Mouse (Mus musculus) liver, embryonic 13.5 days (tissue): Measurements from ENCODE around the gene Gm3317. TPM values are rescaled to one million over a fixed set of nuclear protein-coding genes. Genes with fewer than 3 reads are reported as not detected.
"Not testable (repeated sequence)": the region's sequence is repeated elsewhere in the genome, so short reads cannot be mapped to it uniquely, and the experiment has no call there.

Experiments used
- ATAC-seq: fragments of 200-750 bp; cut with Nextera tagmentation; 2 replicates; pipeline ENCODE4 v1.8.0; 2017; ENCODE audit warnings: low read depth, mild to moderate bottlenecking, moderate number of reproducible peaks, moderate library complexity
- DNase-seq: peaks from one replicate; pipeline ENCODE4 v3.0.0; 2022
- H3K27ac ChIP-seq: fragments of 300-500 bp; sonication (generic); 2 replicates; pipeline ENCODE4 v1.5.1; 2015; ENCODE audit warnings: moderate library complexity, mild to moderate bottlenecking, inconsistent platforms
- H3K27me3 ChIP-seq: fragments of 300-500 bp; sonication (generic); 2 replicates; pipeline ENCODE4 v1.6.1; 2015; ENCODE audit warnings: mild to moderate bottlenecking, inconsistent platforms
- H3K36me3 ChIP-seq: fragments of 300-500 bp; sonication (generic); 2 replicates; pipeline ENCODE4 v1.6.1; 2015; ENCODE audit warnings: mild to moderate bottlenecking, inconsistent platforms
- H3K4me1 ChIP-seq: fragments of 300-500 bp; sonication (generic); replicated peaks from 2 replicates; pipeline ENCODE4 v1.6.1; 2015; ENCODE audit warnings: inconsistent platforms
- H3K4me2 ChIP-seq: fragments of 300-500 bp; sonication (generic); 2 replicates; pipeline ENCODE4 v1.6.1; 2015; ENCODE audit warnings: inconsistent platforms, mild to moderate bottlenecking, moderate library complexity
- H3K4me3 ChIP-seq: fragments of 300-500 bp; sonication (generic); replicated peaks from 2 replicates; pipeline ENCODE4 v1.5.1; 2015; ENCODE audit warnings: mild to moderate bottlenecking, inconsistent platforms
- H3K9ac ChIP-seq: fragments of 300-500 bp; sonication (generic); 2 replicates; pipeline ENCODE4 v1.6.1; 2015; ENCODE audit warnings: mild to moderate bottlenecking, inconsistent platforms
- H3K9me3 ChIP-seq: fragments of 300-500 bp; sonication (generic); replicated peaks from 2 replicates; pipeline ENCODE4 v1.6.1; 2016; ENCODE audit warnings: inconsistent platforms
- WGBS: fragments of 180-500 bp; shearing (Covaris S2); methylation state at CpG from one replicate; pipeline ENCODE4 v1.1.7; 2015; ENCODE audit not compliant: insufficient replicate concordance; 5-methylcytosine and 5-hydroxymethylcytosine counted together
- polyA plus RNA-seq: library from polyadenylated mRNA; unstranded; fragments of >200 nt; fragmentation: Nextera tagmentation; extraction: Ambion mirVana; gene quantifications from 2 replicates; pipeline ENCODE4 v1.2.1, GENCODE M21; 2015

The Gm3317 gene
- not detected in 2 replicates for polyA plus RNA-seq

- H3K4me1 ChIP-seq, H3K9me3 ChIP-seq, H3K27ac ChIP-seq, H3K36me3 ChIP-seq, H3K9ac ChIP-seq, DNase-seq, H3K27me3 ChIP-seq, ATAC-seq, H3K4me2 ChIP-seq, H3K4me3 ChIP-seq: not testable (repeated sequence)
- no CpG with 5 or more reads among the region's 1 CpGs for WGBS
Observed at GRCm38 (mm10) chr14:5164235-5164634, at the start of gene Gm3317. Gene Gm3317, plus strand, starts transcription at chr14:5164535.

GRCm38 (mm10) chr14:5131219-5131618 is 33.1 kb upstream of the Gm3317 start, which contains the start of gene Gm8279:
Gene Gm8279, plus strand, starts transcription at chr14:5131519.
- H3K9me3 ChIP-seq, H3K27me3 ChIP-seq, H3K4me2 ChIP-seq, H3K4me3 ChIP-seq, H3K9ac ChIP-seq, H3K4me1 ChIP-seq, ATAC-seq, H3K27ac ChIP-seq, DNase-seq, H3K36me3 ChIP-seq: not testable (repeated sequence)
- 27% methylated on average over 2 of the region's 2 CpGs for WGBS

- H3K4me2 ChIP-seq = not testable (repeated sequence)
Observed at GRCm38 (mm10) chr14:5185493-5185892, 21.2 kb downstream of the Gm3317 start, which contains the start of gene Gm8271. Gene Gm8271, plus strand, starts transcription at chr14:5185793.

More at GRCm38 (mm10) chr14:5185493-5185892, 21.2 kb downstream of the Gm3317 start, which contains the start of gene Gm8271:
- not testable (repeated sequence) for H3K27ac ChIP-seq, H3K36me3 ChIP-seq, H3K9ac ChIP-seq, ATAC-seq, H3K9me3 ChIP-seq, H3K27me3 ChIP-seq, DNase-seq, H3K4me1 ChIP-seq, H3K4me3 ChIP-seq
- no CpG with 5 or more reads among the region's 3 CpGs for WGBS

Other genes with a start within 250 kb of the Gm3317 start
- gene Gm8297, start 180.6 kb upstream of the Gm3317 start, polyA plus RNA-seq = not detected in 2 replicates
- not detected in 2 replicates for gene Gm3298, start 148.6 kb upstream of the Gm3317 start, polyA plus RNA-seq
- not detected in 2 replicates for gene 4930555G01Rik, start 113.9 kb upstream of the Gm3317 start, polyA plus RNA-seq
- gene Gm8281, start 93.5 kb upstream of the Gm3317 start, polyA plus RNA-seq = not detected in 2 replicates
- gene Gm8279, start 33.0 kb upstream of the Gm3317 start, polyA plus RNA-seq = not detected in 2 replicates
- gene Gm8271, start 21.3 kb downstream of the Gm3317 start, polyA plus RNA-seq = not detected in 2 replicates
- not detected in 2 replicates for gene Gm3526, start 96.0 kb downstream of the Gm3317 start, polyA plus RNA-seq
- gene Gm3542, start 170.4 kb downstream of the Gm3317 start, polyA plus RNA-seq = not detected in 2 replicates
- not detected in 2 replicates for gene Gm3500, start 224.5 kb downstream of the Gm3317 start, polyA plus RNA-seq